Mouse (Mus musculus) ES-Bruce4 (cell line): Measurements from ENCODE around the gene Krtap9-3.

Experiments used
- CTCF ChIP-seq: IDR thresholded peaks from one replicate; pipeline ENCODE4 v1.8.1; 2011; ENCODE audit warnings: low read depth, low read length
- POLR2A ChIP-seq: IDR thresholded peaks from one replicate; pipeline ENCODE4 v1.8.1; 2011; ENCODE audit warnings: low read length; ENCODE audit not compliant: insufficient read depth

GRCm38 (mm10) chr11:99581564-99581963, 16.3 kb downstream of the Krtap9-3 start:
- TF ChIP-seq CTCF = no peak
- no peak for TF ChIP-seq POLR2A
